Mouse (Mus musculus) forebrain, embryonic 12.5 days (tissue): ENCODE measurements around the gene Med19. TPM values are rescaled to one million over a fixed set of nuclear protein-coding genes. Genes with fewer than 3 reads are reported as not detected.

ENCODE experiments used
- polyA plus RNA-seq: library from polyadenylated mRNA; unstranded; fragments of >200 nt; fragmentation: Nextera tagmentation; extraction: Ambion mirVana; gene quantifications from 2 replicates; pipeline ENCODE4 v1.2.1, GENCODE M21; 2016

Med19 gene
- polyA plus RNA-seq, 1 experiment from 2014 or later = 59.3 TPM

Other genes with a start within 250 kb of the Med19 start
- gene Tfpi, start 201.6 kb upstream of the Med19 start, polyA plus RNA-seq = 9.0 and 9.4 TPM in 2 replicates
- gene Ctnnd1, start 27.6 kb upstream of the Med19 start, polyA plus RNA-seq = 52.6 and 53.6 TPM in 2 replicates
- gene Btbd18, start 19.3 kb upstream of the Med19 start, polyA plus RNA-seq = 0.33 and 0.49 TPM in 2 replicates
- 448 and 458 TPM in 2 replicates for gene Selenoh, start 7.6 kb upstream of the Med19 start, polyA plus RNA-seq
- not detected in 2 replicates for gene Gm28635, start 361 bp upstream of the Med19 start, polyA plus RNA-seq
- gene Tmx2, start 738 bp downstream of the Med19 start, polyA plus RNA-seq = 175 and 177 TPM in 2 replicates
- gene Zdhhc5, start 36.8 kb downstream of the Med19 start, polyA plus RNA-seq = 28.1 and 31.4 TPM in 2 replicates
- gene Clp1, start 48.9 kb downstream of the Med19 start, polyA plus RNA-seq = 39.9 and 40.7 TPM in 2 replicates
- 18.7 and 19.6 TPM in 2 replicates for gene Ypel4, start 55.7 kb downstream of the Med19 start, polyA plus RNA-seq
- gene Gm19426, start 65.3 kb downstream of the Med19 start, polyA plus RNA-seq = 9.4 and 10.2 TPM in 2 replicates
- 27.6 and 30.3 TPM in 2 replicates for gene Serping1, start 97.0 kb downstream of the Med19 start, polyA plus RNA-seq
- gene Ube2l6, start 120.4 kb downstream of the Med19 start, polyA plus RNA-seq = 30.0 and 30.5 TPM in 2 replicates
- not detected in 2 replicates for gene Smtnl1, start 144.2 kb downstream of the Med19 start, polyA plus RNA-seq
- gene Timm10, start 148.6 kb downstream of the Med19 start, polyA plus RNA-seq = 36.7 and 42.3 TPM in 2 replicates
- 11.4 and 14.4 TPM in 2 replicates for gene Slc43a1, start 160.4 kb downstream of the Med19 start, polyA plus RNA-seq
- gene Rtn4rl2, start 208.3 kb downstream of the Med19 start, polyA plus RNA-seq = 5.2 and 7.9 TPM in 2 replicates